Mouse (Mus musculus) heart, postnatal 0 days (tissue): Measurements from ENCODE around the gene Olfr635.
"Not testable (repeated sequence)": the region's sequence is repeated elsewhere in the genome, so short reads cannot be mapped to it uniquely, and the experiment has no call there.

Experiments used
- CTCF ChIP-seq: IDR thresholded peaks from 2 replicates; pipeline ENCODE4 v1.5.1; 2016; ENCODE audit warnings: antibody characterized with exemption, control low read depth, low read depth
- EP300 ChIP-seq: IDR thresholded peaks from 2 replicates; pipeline ENCODE4 v1.6.1; 2016; ENCODE audit warnings: antibody characterized with exemption, low read depth

DNA sequence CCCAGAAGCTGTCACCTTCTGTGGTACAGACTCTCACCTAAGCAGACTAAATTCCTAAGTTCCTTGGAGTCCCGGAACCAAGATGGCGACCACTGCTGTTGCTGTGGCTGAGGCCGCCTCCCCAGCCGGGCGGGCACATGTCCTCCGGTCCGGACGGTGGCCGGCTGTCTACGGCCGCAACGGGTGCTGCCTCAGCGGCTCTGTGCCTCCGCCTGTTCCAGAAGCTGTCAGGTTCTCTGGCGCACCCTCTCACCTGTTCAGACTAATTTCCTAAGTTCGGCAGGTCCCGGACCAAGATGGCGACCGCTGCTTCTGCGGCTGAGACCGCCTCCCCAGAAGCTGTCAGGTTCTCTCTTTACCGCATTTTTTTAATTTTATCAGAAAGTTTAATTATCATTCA, 4.1 kb upstream of the Olfr635 start:
- TF ChIP-seq CTCF, EP300: not testable (repeated sequence)
